Mouse (Mus musculus) small intestine, adult 2 months (tissue): ENCODE data around the gene Ugt1a9. TPM values are rescaled to one million over a fixed set of nuclear protein-coding genes. Genes with fewer than 3 reads are reported as not detected.

Experiments used
- H3K27ac ChIP-seq: fragments of 200-500 bp; 2 replicates; pipeline ENCODE4 v1.5.1; 2012; ENCODE audit warnings: low read depth, low read length, control low read depth, inconsistent platforms; ENCODE audit not compliant: insufficient read depth
- H3K27me3 ChIP-seq: fragments of 200-500 bp; 2 replicates; pipeline ENCODE4 v1.6.1; 2012; ENCODE audit warnings: mild to moderate bottlenecking, moderate library complexity, low read length, inconsistent platforms; ENCODE audit not compliant: control insufficient read depth, insufficient read depth
- H3K36me3 ChIP-seq: fragments of 200-500 bp; 2 replicates; pipeline ENCODE4 v1.6.1; 2012; ENCODE audit warnings: mild to moderate bottlenecking, low read length, control low read depth, inconsistent platforms; ENCODE audit not compliant: control insufficient read depth, insufficient read depth
- H3K4me1 ChIP-seq: fragments of 200-500 bp; 2 replicates; pipeline ENCODE4 v1.6.1; 2012; ENCODE audit warnings: low read length, inconsistent platforms, mixed read lengths; ENCODE audit not compliant: control insufficient read depth, insufficient read depth, insufficient read length
- H3K4me3 ChIP-seq: fragments of 200-500 bp; 2 replicates; pipeline ENCODE4 v1.5.1; 2012; ENCODE audit warnings: low read depth, mild to moderate bottlenecking, control low read depth, inconsistent platforms, low read length, moderate library complexity
- CTCF ChIP-seq: fragments of 200-500 bp; IDR thresholded peaks from 2 replicates; pipeline ENCODE4 v1.5.1; 2012; ENCODE audit warnings: low read depth, mild to moderate bottlenecking, control low read depth, inconsistent platforms, low read length, moderate library complexity, mixed read lengths; ENCODE audit not compliant: insufficient replicate concordance, insufficient read length; ENCODE audit errors: extremely low read depth
- POLR2A ChIP-seq: fragments of 200-500 bp; IDR thresholded peaks from 2 replicates; pipeline ENCODE4 v1.6.1; 2012; ENCODE audit warnings: low read depth, mild to moderate bottlenecking, control low read depth, inconsistent platforms, low read length, moderate library complexity
- WGBS: fragments of 180-500 bp; shearing (Covaris S2); methylation state at CpG from one replicate; pipeline ENCODE4 v1.1.7; 2018; 5-methylcytosine and 5-hydroxymethylcytosine counted together
- polyA plus RNA-seq: library from polyadenylated mRNA; depleted of rRNA; stranded (reverse); fragments of >200 nt; gene quantifications from 2 replicates; pipeline ENCODE4 v1.2.3, GENCODE M21; 2012

Gene Ugt1a9
- polyA plus RNA-seq, 1 experiment, result 0.37 TPM

DNA sequence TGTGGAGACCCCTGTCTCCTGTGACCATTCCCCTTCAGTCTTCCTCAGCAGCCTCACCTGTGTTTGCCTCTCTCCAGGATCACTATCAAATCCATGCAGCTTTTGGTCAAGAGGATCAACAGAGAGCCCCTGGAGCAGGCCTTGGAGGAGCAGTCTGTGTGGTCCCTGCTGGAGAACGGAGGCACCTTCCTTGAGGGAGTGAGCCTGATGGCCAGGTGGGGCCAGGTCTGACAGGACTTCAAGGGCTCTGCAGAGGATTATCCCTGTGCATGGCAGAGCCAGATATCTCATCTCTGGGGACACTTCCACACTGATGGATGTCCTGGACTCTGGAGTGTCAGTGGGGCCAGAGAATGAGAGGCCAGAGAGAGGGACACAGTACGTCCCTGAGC lies 184.9 kb downstream of the Ugt1a9 start:
- WGBS, result 63% methylated on average over 2 of the region's 2 CpGs
- H3K4me3 ChIP-seq, result no peak overlapping the region
- H3K36me3 ChIP-seq, result peaks cover 2% of the 10 kb centered on the region; the same call in 1 of the 2 replicates
- no peaks in the 10 kb centered on the region for H3K27me3 ChIP-seq
- H3K4me1 ChIP-seq, result peaks cover 19% of the 10 kb centered on the region
- no peak overlapping the region for H3K27ac ChIP-seq
- TF ChIP-seq CTCF (no peak), POLR2A (no peak)

DNA sequence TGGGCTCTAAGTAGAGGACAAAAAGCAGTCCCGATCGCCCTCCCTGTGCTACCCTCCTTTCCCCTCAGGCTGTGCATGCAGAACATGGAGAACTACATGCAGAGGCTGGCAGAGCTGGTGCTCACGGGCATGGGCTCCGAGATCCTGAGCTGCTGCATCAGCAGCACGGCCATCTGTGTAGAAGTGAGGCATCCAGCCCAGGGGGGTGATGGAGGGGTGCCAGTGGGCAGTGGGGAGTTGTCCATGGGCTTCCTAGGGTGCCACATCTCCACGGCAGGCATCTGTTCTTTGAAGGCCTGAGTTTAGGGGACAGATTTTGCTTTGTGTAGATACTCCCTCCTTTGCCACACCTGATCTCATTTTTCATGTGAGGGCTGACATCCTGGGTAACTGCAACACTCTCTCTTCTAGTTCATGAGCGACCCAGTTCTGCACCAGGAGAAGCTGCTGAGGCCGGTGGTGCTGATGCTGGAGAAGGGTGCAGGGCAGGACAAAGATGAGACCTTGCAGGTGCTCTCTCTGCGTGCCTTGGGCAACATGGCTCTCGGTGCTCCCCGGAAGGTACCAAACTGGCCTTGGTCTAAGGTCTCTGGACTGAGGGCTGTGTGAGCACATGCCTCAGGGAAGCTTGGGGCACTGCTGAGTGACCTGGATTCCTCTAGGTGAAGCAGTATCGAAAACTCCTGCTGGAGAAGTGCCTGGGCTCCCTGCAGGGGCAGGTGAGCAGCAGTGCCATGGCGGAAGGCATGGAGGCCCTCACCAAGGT lies 185.6 kb downstream of the Ugt1a9 start:
- Histone ChIP-seq H3K4me1 (peaks cover 19% of the 10 kb centered on the region), H3K36me3 (peaks cover 5% of the 10 kb centered on the region), H3K27ac (no peak overlapping the region), H3K27me3 (no peaks in the 10 kb centered on the region), H3K4me3 (no peak overlapping the region)
- whole genome bisulfite sequencing, result 82% methylated on average over 13 of the region's 13 CpGs
- no peak for TF ChIP-seq CTCF
- TF ChIP-seq POLR2A, result no peak

DNA sequence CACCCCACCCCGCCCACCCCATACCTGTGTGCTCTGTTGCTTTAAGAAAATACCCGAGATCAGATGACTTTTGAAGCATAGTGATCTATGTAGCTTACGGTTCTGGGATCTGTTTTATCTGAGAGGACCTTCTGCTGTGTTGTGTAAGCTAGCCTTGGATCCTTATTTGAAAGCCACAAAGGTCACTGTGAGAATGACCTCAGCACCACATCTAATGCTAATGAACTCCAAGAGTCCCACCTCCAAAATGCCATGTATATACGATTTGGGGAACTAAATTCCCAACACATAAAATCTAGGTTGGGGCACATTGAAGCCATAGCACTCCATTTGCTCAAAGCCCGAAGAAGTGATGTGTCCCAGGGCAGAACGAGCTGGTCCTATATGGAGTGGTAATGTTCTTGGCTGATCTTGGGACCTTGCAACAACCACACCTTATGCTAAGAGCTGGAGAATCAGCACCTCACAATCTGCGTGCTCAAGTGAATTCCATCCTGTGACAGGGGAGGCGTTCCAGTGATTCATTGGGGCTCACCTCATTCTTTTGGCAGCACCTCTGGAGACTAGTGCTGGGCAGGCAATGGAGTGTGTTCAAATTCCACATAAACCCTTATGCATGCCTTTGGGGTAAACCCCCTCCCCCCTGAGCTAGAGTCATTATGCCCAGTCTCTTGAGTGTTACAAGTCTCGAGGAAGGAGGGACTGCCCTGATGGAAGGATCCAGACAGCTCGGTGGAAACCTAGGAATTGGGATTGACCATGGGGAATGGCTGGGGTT lies 186.5 kb downstream of the Ugt1a9 start:
- 71% methylated on average over 10 of the region's 10 CpGs for WGBS

DNA sequence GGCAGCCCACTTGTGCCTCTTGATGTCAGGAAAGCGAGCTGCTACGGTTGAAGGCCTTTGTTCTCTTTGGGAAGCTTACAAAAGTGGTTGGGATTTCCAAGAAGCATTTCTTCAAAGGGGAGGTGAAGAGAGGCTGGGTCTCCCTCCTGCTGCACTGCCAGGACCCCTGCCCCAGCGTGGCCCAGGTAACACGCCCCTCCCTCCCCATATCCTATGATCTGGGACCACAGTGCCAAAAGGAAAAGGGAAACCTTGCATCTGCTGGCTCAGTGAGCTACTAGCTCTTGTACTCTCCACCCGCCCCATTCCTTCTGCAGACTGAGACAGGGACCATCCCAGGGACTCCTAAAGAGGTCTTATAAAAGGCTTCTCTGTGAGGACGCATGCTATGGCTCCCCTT lies 187.1 kb downstream of the Ugt1a9 start:
- H3K36me3 ChIP-seq, result peaks cover 20% of the 10 kb centered on the region
- no peak overlapping the region for H3K27ac ChIP-seq
- H3K4me3 ChIP-seq, result no peak overlapping the region
- H3K27me3 ChIP-seq, result no peaks in the 10 kb centered on the region
- H3K4me1 ChIP-seq, result peaks cover 19% of the 10 kb centered on the region
- 83% methylated on average over 6 of the region's 6 CpGs for WGBS
- TF ChIP-seq CTCF, result no peak
- no peak for TF ChIP-seq POLR2A

More for the DNA sequence above, 186.5 kb downstream of the Ugt1a9 start:
- TF ChIP-seq CTCF, result no peak
- no peak for TF ChIP-seq POLR2A
- H3K36me3 ChIP-seq, result peaks cover 14% of the 10 kb centered on the region
- H3K4me1 ChIP-seq, result peaks cover 19% of the 10 kb centered on the region
- no peak overlapping the region for H3K4me3 ChIP-seq
- no peaks in the 10 kb centered on the region for H3K27me3 ChIP-seq
- H3K27ac ChIP-seq, result no peak overlapping the region

DNA sequence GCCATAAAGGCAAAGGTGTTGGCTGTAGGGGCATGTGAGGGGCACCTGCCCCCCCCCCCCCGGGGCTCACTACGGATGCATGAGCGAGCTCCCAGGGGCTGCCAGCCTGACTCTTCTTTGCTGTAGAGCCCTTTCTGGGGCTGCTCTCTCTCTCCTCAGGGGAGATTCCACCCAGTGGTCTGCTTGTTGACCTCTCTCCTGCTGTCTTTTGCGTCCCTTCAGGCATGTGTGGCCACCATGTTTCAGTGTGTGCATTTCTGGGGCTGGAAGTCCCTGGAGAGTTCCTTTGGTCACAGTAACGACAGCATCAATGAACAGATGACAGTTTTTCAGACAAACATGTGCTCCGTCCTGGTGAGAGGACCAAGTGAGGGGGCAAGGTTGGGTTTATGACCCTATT lies 187.8 kb downstream of the Ugt1a9 start:
- H3K27me3 ChIP-seq, result no peaks in the 10 kb centered on the region
- TF ChIP-seq CTCF (no peak), POLR2A (no peak)

DNA sequence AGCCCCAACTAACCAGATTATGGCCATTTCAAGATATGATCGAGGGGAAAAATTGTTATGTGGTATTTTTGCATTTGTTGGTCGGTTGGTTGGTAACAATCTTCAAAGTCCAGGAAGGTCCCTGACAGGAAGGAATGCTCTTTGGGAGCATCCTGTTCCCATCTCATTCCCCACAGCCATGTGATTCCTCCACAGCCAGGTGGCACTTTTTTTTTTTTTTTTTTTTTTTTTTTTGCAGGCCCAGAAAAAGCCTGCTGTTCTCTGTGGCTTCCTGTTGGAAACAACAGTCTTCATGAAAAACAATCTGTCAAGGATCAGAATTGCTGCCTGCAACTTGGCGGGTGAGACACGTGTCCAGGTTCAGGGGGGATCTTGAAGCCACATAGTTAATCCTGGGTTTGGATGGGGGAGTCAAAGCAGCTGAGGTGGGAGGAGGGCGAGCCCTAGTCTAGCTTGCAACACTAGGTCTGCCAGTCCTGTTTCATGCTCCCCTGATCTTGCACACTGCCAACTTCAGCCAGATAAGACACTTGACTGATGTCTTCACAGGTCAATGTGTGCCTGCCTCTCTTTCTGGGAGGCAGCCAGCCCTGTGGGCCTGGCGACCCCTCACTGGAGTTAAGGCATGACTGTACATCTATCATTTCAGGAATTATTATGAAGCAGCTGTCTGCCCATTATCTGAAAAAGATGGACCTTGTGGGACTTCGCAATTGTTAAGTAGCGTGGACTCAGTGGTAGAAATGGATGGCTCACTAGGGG lies 188.5 kb downstream of the Ugt1a9 start:
- no peak overlapping the region for H3K27ac ChIP-seq
- TF ChIP-seq CTCF (no peak), POLR2A (no peak)
- H3K27me3 ChIP-seq, result no peaks in the 10 kb centered on the region
- peaks cover 7% of the 10 kb centered on the region for H3K4me1 ChIP-seq
- 71% methylated on average over 8 of the region's 8 CpGs for WGBS
- no peak overlapping the region for H3K4me3 ChIP-seq
- H3K36me3 ChIP-seq, result peaks cover 34% of the 10 kb centered on the region

More for the DNA sequence above, 187.8 kb downstream of the Ugt1a9 start:
- peaks cover 12% of the 10 kb centered on the region for H3K4me1 ChIP-seq
- no peak overlapping the region for H3K27ac ChIP-seq
- WGBS, result 74% methylated on average over 6 of the region's 6 CpGs
- no peak overlapping the region for H3K4me3 ChIP-seq
- H3K36me3 ChIP-seq, result peaks cover 26% of the 10 kb centered on the region

DNA sequence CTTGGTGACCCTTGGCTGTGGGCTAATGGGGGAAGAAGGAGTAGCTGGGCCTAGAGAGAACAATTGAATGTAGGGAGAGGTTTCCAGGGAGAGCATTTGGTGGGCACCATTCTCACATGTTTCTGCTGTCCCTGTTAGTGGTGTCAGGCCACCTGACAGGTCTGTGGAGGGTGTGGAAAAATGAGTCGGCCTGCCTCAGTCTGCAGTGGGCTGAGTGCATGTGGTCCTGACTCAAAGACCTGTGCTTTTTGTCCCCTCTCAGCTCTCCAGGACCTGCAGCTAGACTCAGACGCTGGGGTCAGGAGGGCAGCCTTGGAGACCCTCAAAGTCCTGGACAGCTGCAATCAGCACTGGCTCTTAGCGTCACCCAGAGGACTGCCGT lies 189.0 kb downstream of the Ugt1a9 start:
- Histone ChIP-seq H3K4me3 (no peak overlapping the region), H3K4me1 (peaks cover 7% of the 10 kb centered on the region), H3K27me3 (no peaks in the 10 kb centered on the region), H3K36me3 (peaks cover 39% of the 10 kb centered on the region), H3K27ac (no peak overlapping the region)
- 74% methylated on average over 4 of the region's 4 CpGs for WGBS
- TF ChIP-seq POLR2A (no peak), CTCF (no peak)
